Mouse (Mus musculus): Measurements from ENCODE around the gene Col11a2. TPM values are rescaled to one million over a fixed set of nuclear protein-coding genes. Genes with fewer than 3 reads are reported as not detected.

The Col11a2 gene
- total and polyA plus RNA-seq, 3 experiments, result 3.0 to 6.0 (median 5.8) TPM

DNA sequence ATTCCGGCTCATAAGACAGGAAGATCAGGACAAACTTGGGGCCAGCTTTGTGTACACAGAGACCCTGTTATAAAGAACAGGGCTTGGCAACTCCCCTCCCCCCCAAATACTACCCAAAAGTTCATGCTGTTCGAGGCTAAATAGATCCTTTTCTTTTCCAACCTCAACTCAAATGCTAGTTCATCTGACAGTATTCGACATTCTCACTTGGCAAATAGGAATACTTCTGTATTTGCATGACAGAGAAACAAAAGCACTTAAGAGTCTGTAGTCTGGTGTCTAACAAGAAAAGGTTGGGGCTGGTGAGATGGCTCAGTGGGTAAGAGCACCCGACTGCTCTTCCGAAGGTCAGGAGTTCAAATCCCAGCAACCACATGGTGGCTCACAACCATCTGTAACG is 69.2 kb downstream of the Col11a2 start:
- no peak overlapping the region for H3K4me2 ChIP-seq (ENCODE audit: insufficient read depth, low read depth, poor library complexity, severe bottlenecking)
- H3K36me3 ChIP-seq (replicated peaks in 1 of 2; ENCODE audit: control insufficient read depth in 1 of 2, insufficient read depth in 1 of 2, low read length in 1 of 2), result peaks cover 24 to 45% of the 10 kb centered on the region in 2 experiments
- peaks cover 3% of the 10 kb centered on the region; the same call in 1 of the 2 replicates for H3K79me2 ChIP-seq (replicated peaks; ENCODE audit: control insufficient read depth, extremely low read depth, insufficient read depth, poor library complexity, severe bottlenecking)
- no peak overlapping the region for H3K9ac ChIP-seq (ENCODE audit: insufficient read depth, low read depth)
- peaks cover 4% of the 10 kb centered on the region for H3K9me3 ChIP-seq (replicated peaks; ENCODE audit: low read length)
- H3K4me3 ChIP-seq (replicated peaks in 1 of 3; ENCODE audit: low read depth in 2 of 3, low read length in 2 of 3, poor library complexity in 1 of 3), result no peak overlapping the region
- no peak for TF ChIP-seq ZMIZ1 (IDR thresholded peaks at IDR 0.05; ENCODE audit: low read depth, low read length)
- TF ChIP-seq BHLHE40 (IDR thresholded peaks at IDR 0.05; ENCODE audit: low read depth, low read length), result no peak
- TF ChIP-seq USF2 (conservative IDR thresholded peaks at IDR 0.05; ENCODE audit: low read depth, low read length), result no peak
- no peak for TF ChIP-seq USF1 (IDR thresholded peaks at IDR 0.05; ENCODE audit: low read depth, low read length)
- no peak for TF ChIP-seq PAX5 (IDR thresholded peaks at IDR 0.05; ENCODE audit: low read length)
- no peak for TF ChIP-seq TBP (conservative IDR thresholded peaks at IDR 0.05; ENCODE audit: low read depth, low read length)
- no peak for TF ChIP-seq MAZ (IDR thresholded peaks at IDR 0.05; ENCODE audit: low read depth, low read length)
- no peak for TF ChIP-seq POLR2AphosphoS2 (IDR thresholded peaks at IDR 0.05; ENCODE audit: low read depth, low read length)
- TF ChIP-seq ELF1 (IDR thresholded peaks at IDR 0.05; ENCODE audit: low read depth, low read length), result no peak
- no peak for TF ChIP-seq RCOR1 (conservative IDR thresholded peaks at IDR 0.05; ENCODE audit: low read depth, low read length)
- no peak for TF ChIP-seq CTCF (conservative IDR thresholded peaks at IDR 0.05 in 1 of 2, IDR thresholded peaks at IDR 0.05 in 1 of 2; ENCODE audit: low read depth in 2 of 2, low read length in 2 of 2)
- H3K27me3 ChIP-seq (replicated peaks), result no peaks in the 10 kb centered on the region
- DNase-seq (ENCODE audit: extremely low read depth), result no peak
- dilution Hi-C loops (cut with MboI; ENCODE audit: extremely low pct_ligation_motif_present, extremely low pct_unique_long_range_greater_than_20kb, low sequenced_read_pairs), result no loop called here
- no peak overlapping the region for H3K27ac ChIP-seq (ENCODE audit: insufficient read depth, low read depth)
- in situ Hi-C loops (cut with MboI; ENCODE audit: low pct_ligation_motif_present, low pct_unique_long_range_greater_than_20kb, low sequenced_read_pairs), result no loop called here
- peaks cover 8 to 18% of the 10 kb centered on the region in 2 experiments for H3K4me1 ChIP-seq (ENCODE audit: control insufficient read depth in 1 of 2, insufficient read depth in 2 of 2)

- Histone ChIP-seq H3K27me3 (replicated peaks) (no peaks in the 10 kb centered on the region), H3K4me2 (ENCODE audit: insufficient read depth, low read depth, poor library complexity, severe bottlenecking) (no peak overlapping the region), H3K4me3 (replicated peaks in 1 of 3; ENCODE audit: low read depth in 2 of 3, low read length in 2 of 3, poor library complexity in 1 of 3) (no peak overlapping the region), H3K36me3 (replicated peaks in 1 of 2; ENCODE audit: control insufficient read depth in 1 of 2, insufficient read depth in 1 of 2, low read length in 1 of 2) (peaks cover 32 to 53% of the 10 kb centered on the region in 2 experiments), H3K9me3 (replicated peaks; ENCODE audit: low read length) (peaks cover 4% of the 10 kb centered on the region), H3K9ac (ENCODE audit: insufficient read depth, low read depth) (no peak overlapping the region), H3K4me1 (ENCODE audit: control insufficient read depth in 1 of 2, insufficient read depth in 2 of 2) (peaks cover 5 to 22% of the 10 kb centered on the region in 2 experiments), H3K79me2 (replicated peaks; ENCODE audit: control insufficient read depth, extremely low read depth, insufficient read depth, poor library complexity, severe bottlenecking) (peaks cover 4% of the 10 kb centered on the region), H3K27ac (ENCODE audit: insufficient read depth, low read depth) (no peak overlapping the region)
- in situ Hi-C loops (cut with MboI; ENCODE audit: low pct_ligation_motif_present, low pct_unique_long_range_greater_than_20kb, low sequenced_read_pairs) (no loop called here), dilution Hi-C loops (cut with MboI; ENCODE audit: extremely low pct_ligation_motif_present, extremely low pct_unique_long_range_greater_than_20kb, low sequenced_read_pairs) (no loop called here)
- TF ChIP-seq BHLHE40 (IDR thresholded peaks at IDR 0.05; ENCODE audit: low read depth, low read length) (no peak), RAD21 (IDR thresholded peaks at IDR 0.05; ENCODE audit: low read depth, low read length) (peak; percentile 21), SMC3 (IDR thresholded peaks at IDR 0.05; ENCODE audit: low read depth, low read length) (peak; percentile 39), NRF1 (IDR thresholded peaks at IDR 0.05; ENCODE audit: low read depth, low read length) (no peak), CHD1 (IDR thresholded peaks at IDR 0.05; ENCODE audit: low read depth, low read length) (no peak), ZC3H11A (IDR thresholded peaks at IDR 0.05; ENCODE audit: low read depth, low read length) (no peak), MAFK (IDR thresholded peaks at IDR 0.05; ENCODE audit: insufficient replicate concordance, low read length) (no peak), RCOR1 (conservative IDR thresholded peaks at IDR 0.05; ENCODE audit: low read depth, low read length) (no peak), TCF12 (IDR thresholded peaks at IDR 0.05; ENCODE audit: low read depth, low read length) (no peak), CTCF (conservative IDR thresholded peaks at IDR 0.05 in 1 of 2, IDR thresholded peaks at IDR 0.05 in 1 of 2; ENCODE audit: low read depth in 2 of 2, low read length in 2 of 2) (peak in 1 of 2 experiments; percentile 56; a peak in 2 of 4 replicates), E2F4 (IDR thresholded peaks at IDR 0.05; ENCODE audit: insufficient replicate concordance, low read depth, low read length) (no peak), USF2 (conservative IDR thresholded peaks at IDR 0.05; ENCODE audit: low read depth, low read length) (no peak), ZKSCAN1 (IDR thresholded peaks at IDR 0.05; ENCODE audit: borderline replicate concordance, low read depth, low read length) (no peak)
- DNase-seq (ENCODE audit: extremely low read depth), result no peak
Observed at GRCm38 (mm10) chr17:34109038-34109805, 70.0 kb downstream of the Col11a2 start.
